Mouse (Mus musculus): Measurements from ENCODE around the gene Tmem145.
"Not testable (repeated sequence)": the region's sequence is repeated elsewhere in the genome, so short reads cannot be mapped to it uniquely, and the experiment has no call there.

Gene Tmem145

DNA sequence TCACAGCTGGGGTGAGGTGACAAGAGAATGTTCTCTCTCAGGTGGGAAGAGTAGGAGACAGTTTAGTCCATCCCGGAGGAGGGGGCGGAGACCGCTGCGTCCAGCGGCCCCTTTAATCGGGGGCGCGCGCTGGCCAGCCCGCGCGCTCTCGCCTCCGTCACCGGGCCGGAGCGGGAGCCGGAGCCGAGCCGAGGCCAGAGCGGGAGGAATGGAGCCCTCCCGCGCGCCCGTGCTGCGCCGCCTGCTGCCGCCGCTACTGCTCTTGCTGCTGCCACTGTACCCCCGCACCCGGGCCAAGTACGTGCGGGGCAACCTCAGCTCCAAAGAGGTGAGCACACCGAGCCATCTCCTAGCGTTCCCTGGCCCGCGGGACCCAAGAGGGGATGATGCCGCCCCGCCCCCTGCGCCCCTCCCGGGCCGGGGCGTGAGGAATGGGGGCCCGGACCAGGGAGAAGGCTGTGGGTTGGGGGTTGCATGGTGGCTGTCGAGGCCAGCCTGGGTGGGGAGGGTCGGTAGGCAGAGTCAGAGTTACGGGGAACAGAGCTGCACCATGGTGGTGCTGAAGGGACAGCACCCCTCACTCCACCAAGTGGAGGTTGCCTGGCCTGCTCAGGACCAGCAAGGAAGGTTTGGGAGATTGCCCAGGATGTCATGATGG, at the start of gene Tmem145:
Gene Tmem145, plus strand, starts transcription at position 151 of the 658 bp plus-strand sequence.
- no peak for DNase-seq (ENCODE audit: low read depth, low spot score)

- no peak for DNase-seq (ENCODE audit: low read depth, low spot score)
These were observed 44.0 kb upstream of the Tmem145 start for GRCm38 (mm10) chr7:25261896-25262295.

GRCm38 (mm10) chr7:25263968-25264870, 41.7 kb upstream of the Tmem145 start:
- DNase-seq (ENCODE audit: low read depth, low spot score), result no peak

GRCm38 (mm10) chr7:25265743-25266142, 40.2 kb upstream of the Tmem145 start:
- not testable (repeated sequence) for DNase-seq (ENCODE audit: low read depth, low spot score)

- no peak for DNase-seq (ENCODE audit: low read depth, low spot score)
These were observed 39.5 kb upstream of the Tmem145 start for GRCm38 (mm10) chr7:25266180-25266962.

DNA sequence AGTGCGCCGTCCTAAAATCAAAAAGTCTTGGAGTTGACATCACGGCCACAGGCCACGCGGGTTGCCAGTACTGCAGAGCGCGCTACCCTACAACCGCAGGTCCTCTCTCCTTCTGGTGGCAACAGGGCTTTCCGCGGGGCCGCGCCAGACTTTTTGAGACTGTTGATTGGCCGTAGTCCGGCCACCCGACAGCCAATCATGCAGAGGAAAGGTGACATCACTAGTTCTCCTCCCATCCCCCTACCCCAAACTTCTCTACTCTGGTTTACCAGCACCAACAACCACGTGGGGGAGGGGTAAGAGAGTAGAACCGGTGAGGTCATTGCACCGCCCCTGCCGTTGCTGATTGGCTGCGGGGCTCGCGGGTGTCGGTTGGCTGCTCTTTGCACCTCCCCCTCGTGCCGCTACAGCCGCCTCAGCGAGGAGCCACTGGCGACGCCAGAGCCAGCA, 38.6 kb upstream of the Tmem145 start, which contains the start of gene Cic:
Gene Cic, plus strand, starts transcription at position 404 of the 450 bp plus-strand sequence.
- peak; percentile 99 for DNase-seq (ENCODE audit: low read depth, low spot score)

DNA sequence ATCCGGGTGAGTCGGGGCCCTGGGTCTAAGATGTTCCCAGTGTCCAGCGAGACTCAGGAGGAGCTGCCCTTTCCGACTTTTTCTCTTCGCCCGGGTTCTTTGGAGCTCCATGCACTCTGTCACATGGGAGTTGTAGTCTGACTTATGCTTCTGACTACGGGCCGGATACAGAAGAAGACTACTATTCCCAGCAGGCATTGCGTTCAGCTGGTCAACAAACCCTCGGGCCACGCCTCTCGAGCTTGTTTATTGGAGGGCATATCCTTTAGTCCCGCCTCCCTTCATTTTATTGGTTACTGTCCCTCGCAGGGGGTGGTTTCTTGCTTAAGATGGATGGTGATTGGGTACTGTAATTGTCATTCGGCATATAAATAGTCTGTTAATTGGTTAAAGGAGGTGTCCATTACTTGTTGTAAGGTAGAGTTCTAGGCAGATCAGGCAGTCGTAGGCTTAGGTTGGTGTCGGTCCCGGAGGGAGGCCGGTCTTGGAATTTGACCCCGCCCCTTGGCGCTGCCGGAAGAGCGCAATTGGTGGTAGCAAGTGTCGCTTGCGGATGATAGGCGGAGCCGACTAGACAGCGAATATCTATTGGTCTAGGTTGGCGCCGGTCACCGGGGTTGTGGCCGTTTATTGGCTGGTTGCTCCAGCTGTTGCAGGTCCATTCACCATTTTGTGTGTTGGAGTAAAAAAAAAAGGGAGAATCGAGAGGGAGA, 38.0 kb upstream of the Tmem145 start:
- DNase-seq (ENCODE audit: low read depth, low spot score), result peak; percentile 100

DNA sequence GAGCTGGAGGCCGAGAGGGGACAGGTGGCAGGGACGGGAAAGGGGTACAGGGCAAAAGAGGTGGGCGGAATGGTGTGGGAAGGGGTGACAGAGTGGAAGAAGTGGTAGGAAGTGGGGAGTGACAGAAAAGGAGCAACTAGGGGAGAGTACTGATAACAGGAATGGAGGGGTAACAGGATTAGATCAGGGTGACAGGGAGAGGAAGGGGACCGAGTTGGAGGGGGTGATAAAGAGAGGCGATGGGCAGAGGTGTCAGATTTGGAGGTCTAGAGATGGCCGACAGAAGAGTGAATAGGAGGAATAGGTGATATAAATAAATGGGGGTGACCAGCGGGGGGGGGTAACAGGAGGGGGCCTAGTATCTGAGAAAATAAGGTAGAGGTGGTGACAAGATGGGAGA, 37.3 kb upstream of the Tmem145 start:
- DNase-seq (ENCODE audit: low read depth, low spot score), result no peak

GRCm38 (mm10) chr7:25269029-25269428, 36.9 kb upstream of the Tmem145 start:
- no peak for DNase-seq (ENCODE audit: low read depth, low spot score)

DNA sequence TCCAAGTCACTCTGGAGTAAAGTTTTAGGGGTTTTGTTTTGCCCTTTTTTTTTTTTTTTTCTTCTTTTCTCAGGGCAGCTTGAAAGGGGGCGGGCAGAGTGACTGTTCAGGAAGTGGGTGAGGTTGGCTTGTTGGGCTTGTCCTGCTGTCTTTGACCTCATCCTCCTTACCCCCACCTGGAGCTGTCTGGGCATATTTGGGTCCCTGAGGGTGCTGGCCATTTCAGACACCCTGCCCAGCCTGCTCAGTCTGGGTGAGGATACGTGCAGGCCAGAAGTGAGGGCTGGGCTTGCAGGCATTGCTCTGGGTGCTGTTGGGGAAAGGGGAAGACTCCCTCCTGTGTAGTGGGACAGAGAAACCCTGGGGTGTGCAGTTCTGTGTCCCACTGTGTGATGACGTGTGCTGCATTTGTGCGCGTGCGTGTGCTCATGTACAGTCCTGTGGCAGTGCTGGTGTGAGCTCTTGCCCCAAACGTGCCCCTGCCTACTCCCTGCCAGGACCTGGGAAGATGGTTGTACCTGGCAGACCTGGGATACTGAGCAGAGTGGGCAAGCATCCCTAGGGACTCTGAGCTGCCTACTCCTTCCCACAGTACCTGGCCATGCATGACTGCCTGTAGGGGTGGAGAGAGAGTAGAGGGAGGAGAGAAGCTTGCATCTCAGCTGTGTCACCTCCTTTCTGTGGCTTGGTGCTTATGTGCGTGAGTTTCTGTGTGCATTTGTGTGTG, 36.2 kb upstream of the Tmem145 start:
- DNase-seq (ENCODE audit: low read depth, low spot score), result no peak

GRCm38 (mm10) chr7:25270652-25271633, 35.0 kb upstream of the Tmem145 start:
- no peak for DNase-seq (ENCODE audit: low read depth, low spot score)

DNA sequence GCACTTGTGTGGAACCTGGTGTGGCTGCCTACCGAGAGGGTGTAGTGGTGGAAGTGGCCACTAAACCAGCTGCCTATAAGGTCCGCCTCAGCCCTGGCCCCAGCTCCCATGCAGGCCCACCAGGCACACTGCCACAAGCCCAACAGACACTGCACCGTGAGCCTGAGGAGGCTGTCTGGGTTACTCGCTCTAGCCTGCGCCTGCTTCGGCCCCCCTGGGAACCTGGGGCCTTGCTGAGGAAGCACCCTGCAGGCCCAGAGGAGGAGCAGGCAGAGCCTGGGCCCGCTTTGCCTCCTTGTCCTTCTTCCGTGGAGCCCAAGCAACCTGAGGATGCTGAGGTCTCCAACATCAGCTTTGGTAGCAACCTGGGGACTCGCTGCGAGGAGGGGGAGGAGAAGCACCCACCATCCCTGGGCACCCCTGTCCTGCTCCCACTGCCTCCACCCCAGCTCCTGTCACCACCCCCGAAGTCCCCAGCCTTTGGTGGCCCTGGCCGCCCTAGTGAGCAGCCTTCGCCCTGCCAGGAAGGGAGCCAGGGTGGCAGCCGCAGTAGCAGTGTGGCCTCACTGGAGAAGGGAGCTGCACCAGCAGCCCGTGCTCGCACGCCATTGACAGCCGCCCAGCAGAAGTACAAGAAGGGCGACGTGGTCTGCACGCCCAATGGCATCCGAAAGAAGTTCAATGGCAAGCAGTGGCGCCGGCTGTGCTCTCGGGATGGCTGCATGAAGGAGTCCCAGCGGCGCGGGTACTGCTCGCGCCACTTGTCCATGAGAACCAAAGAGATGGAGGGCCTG, 34.1 kb upstream of the Tmem145 start:
- no peak for DNase-seq (ENCODE audit: low read depth, low spot score)

GRCm38 (mm10) chr7:25272445-25273258, 33.3 kb upstream of the Tmem145 start:
- no peak for DNase-seq (ENCODE audit: low read depth, low spot score)

GRCm38 (mm10) chr7:25273259-25274241, 32.4 kb upstream of the Tmem145 start:
- no peak for DNase-seq (ENCODE audit: low read depth, low spot score)

DNA sequence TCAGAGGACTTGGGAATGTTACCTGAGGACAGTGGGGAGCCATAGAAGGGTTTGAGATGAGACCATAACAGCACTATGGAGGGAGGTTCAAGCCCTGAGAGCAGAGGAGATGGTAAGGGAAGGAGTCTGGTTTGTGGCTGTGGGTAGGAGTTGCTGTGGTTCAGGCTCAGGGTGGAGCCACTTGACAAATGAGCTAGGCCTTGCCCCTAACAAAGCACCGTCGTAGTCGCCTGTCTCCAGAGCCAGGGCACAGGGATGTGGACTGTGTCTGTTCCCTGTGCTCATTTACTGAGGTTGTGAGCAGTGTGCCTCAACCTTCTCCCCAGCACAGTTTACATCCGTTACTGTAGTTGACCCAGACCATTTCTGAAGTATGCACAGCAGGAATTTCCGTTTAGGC, 31.3 kb upstream of the Tmem145 start:
- no peak for DNase-seq (ENCODE audit: low read depth, low spot score)

DNA sequence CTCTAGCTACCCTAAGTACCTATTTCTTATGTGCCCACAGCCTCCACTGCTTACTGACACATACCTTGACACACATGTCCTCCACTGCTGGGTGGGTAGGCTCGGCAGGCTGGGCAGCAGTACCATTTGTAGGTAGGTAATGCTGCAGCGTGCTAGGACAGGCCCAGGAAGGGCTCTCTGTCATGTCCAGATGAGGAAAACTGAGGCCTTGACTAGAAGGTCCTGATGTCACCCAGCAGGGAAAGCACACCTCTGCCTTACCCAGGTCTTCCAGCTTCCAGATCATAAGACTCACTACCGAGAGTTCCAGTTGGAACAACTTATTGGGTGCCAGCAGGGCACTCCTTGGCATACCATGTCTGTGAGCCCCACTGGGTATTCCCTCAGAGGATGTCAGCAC, 30.9 kb upstream of the Tmem145 start:
- DNase-seq (ENCODE audit: low read depth, low spot score), result no peak
